Mouse (Mus musculus): ENCODE measurements at regions not wholly inside any gene's neighbourhood (a gene's known extent, or its start where the extent isn't known, plus 50 kb on each side); places are given as distances from the start of the nearest gene placed in this dataset.
"Not testable (repeated sequence)": the region's sequence is repeated elsewhere in the genome, so short reads cannot be mapped to it uniquely, and the experiment has no call there.

- no peak for ATAC-seq (replicated peaks; ENCODE audit: poor library complexity, severe bottlenecking)
Measured at GRCm38 (mm10) chr9:85920745-85921614, 78.8 kb downstream of the Tpbg start.

- ATAC-seq (replicated peaks; ENCODE audit: poor library complexity, severe bottlenecking), result no peak
Measured at GRCm38 (mm10) chr9:85925259-85925658, 83.1 kb downstream of the Tpbg start.

GRCm38 (mm10) chr9:85932209-85932608 is 90.0 kb downstream of the Tpbg start:
- ATAC-seq (replicated peaks; ENCODE audit: poor library complexity, severe bottlenecking), result no peak

- ATAC-seq (replicated peaks; ENCODE audit: poor library complexity, severe bottlenecking), result not testable (repeated sequence)
Measured at GRCm38 (mm10) chr9:85943066-85943684, 101.0 kb downstream of the Tpbg start.

GRCm38 (mm10) chr9:85948495-85949137 is 106.4 kb downstream of the Tpbg start:
- no peak for ATAC-seq (replicated peaks; ENCODE audit: poor library complexity, severe bottlenecking)

- no peak for ATAC-seq (replicated peaks; ENCODE audit: poor library complexity, severe bottlenecking)
Measured at GRCm38 (mm10) chr9:85951777-85952176, 109.6 kb downstream of the Tpbg start.

GRCm38 (mm10) chr9:85970076-85970475 is 127.9 kb downstream of the Tpbg start:
- ATAC-seq (replicated peaks; ENCODE audit: poor library complexity, severe bottlenecking), result no peak

GRCm38 (mm10) chr9:85981428-85981827 is 139.2 kb downstream of the Tpbg start:
- no peak for ATAC-seq (replicated peaks; ENCODE audit: poor library complexity, severe bottlenecking)

GRCm38 (mm10) chr9:85983516-85983915 is 141.3 kb downstream of the Tpbg start:
- ATAC-seq (replicated peaks; ENCODE audit: poor library complexity, severe bottlenecking), result not testable (repeated sequence)

GRCm38 (mm10) chr9:85985671-85986070 is 143.5 kb downstream of the Tpbg start:
- no peak for ATAC-seq (replicated peaks; ENCODE audit: poor library complexity, severe bottlenecking)

GRCm38 (mm10) chr9:85986142-85986541 is 144.0 kb downstream of the Tpbg start:
- no peak for ATAC-seq (replicated peaks; ENCODE audit: poor library complexity, severe bottlenecking)

- no peak for ATAC-seq (replicated peaks; ENCODE audit: poor library complexity, severe bottlenecking)
Measured at GRCm38 (mm10) chr9:86002996-86003395, 160.8 kb downstream of the Tpbg start.

- ATAC-seq (replicated peaks; ENCODE audit: poor library complexity, severe bottlenecking), result no peak
Measured at GRCm38 (mm10) chr9:86011661-86012060, 169.5 kb downstream of the Tpbg start.

GRCm38 (mm10) chr9:86015841-86016240 is 173.7 kb downstream of the Tpbg start:
- ATAC-seq (replicated peaks; ENCODE audit: poor library complexity, severe bottlenecking), result no peak

- ATAC-seq (replicated peaks; ENCODE audit: poor library complexity, severe bottlenecking), result no peak
Measured at GRCm38 (mm10) chr9:86020133-86020532, 178.0 kb downstream of the Tpbg start.

- ATAC-seq (replicated peaks; ENCODE audit: poor library complexity, severe bottlenecking), result no peak
Measured at GRCm38 (mm10) chr9:86020765-86021164, 178.6 kb downstream of the Tpbg start.

- ATAC-seq (replicated peaks; ENCODE audit: poor library complexity, severe bottlenecking), result no peak
Measured at GRCm38 (mm10) chr9:86030738-86031137, 188.6 kb downstream of the Tpbg start.

GRCm38 (mm10) chr9:86044098-86044497 is 201.9 kb downstream of the Tpbg start:
- ATAC-seq (replicated peaks; ENCODE audit: poor library complexity, severe bottlenecking), result no peak

- ATAC-seq (replicated peaks; ENCODE audit: poor library complexity, severe bottlenecking), result no peak
Measured at GRCm38 (mm10) chr9:86058116-86058515, 215.9 kb downstream of the Tpbg start.

GRCm38 (mm10) chr9:86060049-86060448 is 217.9 kb downstream of the Tpbg start:
- no peak for ATAC-seq (replicated peaks; ENCODE audit: poor library complexity, severe bottlenecking)

- no peak for ATAC-seq (replicated peaks; ENCODE audit: poor library complexity, severe bottlenecking)
Measured at GRCm38 (mm10) chr9:86061230-86061629, 219.1 kb downstream of the Tpbg start.
